Mouse (Mus musculus) lung, embryonic 14.5 days (tissue): Measurements from ENCODE around the gene Tex264. TPM values are rescaled to one million over a fixed set of nuclear protein-coding genes. Genes with fewer than 3 reads are reported as not detected.
A peak's percentile ranks its signal among the peaks of the same experiment; 100 is the strongest.

Experiments
- ATAC-seq: fragments of 200-750 bp; cut with Nextera tagmentation; 2 replicates; pipeline ENCODE4 v1.8.0; 2017; ENCODE audit warnings: mild to moderate bottlenecking, moderate TSS enrichment, moderate library complexity; ENCODE audit not compliant: insufficient read depth
- DNase-seq: peaks from one replicate; pipeline ENCODE4 v3.0.0-alpha.2; 2015
- H3K27ac ChIP-seq: fragments of 300-500 bp; sonication (generic); 2 replicates; pipeline ENCODE4 v1.5.1; 2014; ENCODE audit warnings: low read depth, mild to moderate bottlenecking, moderate library complexity
- H3K27me3 ChIP-seq: fragments of 300-500 bp; sonication (generic); 2 replicates; pipeline ENCODE4 v1.6.1; 2014; ENCODE audit warnings: low read length, control low read depth; ENCODE audit not compliant: insufficient read depth
- H3K36me3 ChIP-seq: fragments of 300-500 bp; sonication (generic); 2 replicates; pipeline ENCODE4 v1.6.1; 2014; ENCODE audit warnings: control low read depth; ENCODE audit not compliant: insufficient read depth
- H3K4me1 ChIP-seq: fragments of 300-500 bp; sonication (generic); 2 replicates; pipeline ENCODE4 v1.6.1; 2014; ENCODE audit warnings: antibody characterized with exemption, control low read depth; ENCODE audit not compliant: insufficient read depth
- H3K4me2 ChIP-seq: fragments of 300-500 bp; sonication (generic); 2 replicates; pipeline ENCODE4 v1.6.1; 2014; ENCODE audit warnings: mild to moderate bottlenecking
- H3K4me3 ChIP-seq: fragments of 300-500 bp; sonication (generic); 2 replicates; pipeline ENCODE4 v1.5.1; 2014; ENCODE audit warnings: low read depth, low read length
- H3K9ac ChIP-seq: fragments of 300-500 bp; sonication (generic); 2 replicates; pipeline ENCODE4 v1.6.1; 2014
- H3K9me3 ChIP-seq: fragments of 300-500 bp; sonication (generic); 2 replicates; pipeline ENCODE4 v1.6.1; 2016; ENCODE audit warnings: low read depth, low read length, control low read depth
- CTCF ChIP-seq: IDR thresholded peaks from 2 replicates; pipeline ENCODE4 v1.5.1; 2016; ENCODE audit warnings: antibody characterized with exemption, low read depth
- WGBS: fragments of 180-500 bp; shearing (Covaris S2); extraction: QIAGEN DNeasy Blood & Tissue Kit; methylation state at CpG from one replicate; pipeline ENCODE4 v1.1.7; 2014; 5-methylcytosine and 5-hydroxymethylcytosine counted together
- polyA plus RNA-seq: library from polyadenylated mRNA; unstranded; fragments of >200 nt; fragmentation: Nextera tagmentation; extraction: Ambion mirVana; gene quantifications from 2 replicates; pipeline ENCODE4 v1.2.1, GENCODE M21; 2014

Tex264 gene
- polyA plus RNA-seq, 1 experiment from 2014 or later: 47.8 TPM

- Histone ChIP-seq H3K36me3 (peaks cover 22% of the 10 kb centered on the region), H3K9ac (no peak overlapping the region), H3K4me1 (no peaks in the 10 kb centered on the region; the same call in 1 of the 2 replicates), H3K27ac (no peak overlapping the region), H3K4me2 (no peak overlapping the region), H3K9me3 (no peaks in the 10 kb centered on the region), H3K27me3 (no peaks in the 10 kb centered on the region), H3K4me3 (no peak overlapping the region)
- TF ChIP-seq CTCF: no peak
- no peak for DNase-seq
- WGBS: 88% methylated on average over 9 of the region's 9 CpGs
- no peak for ATAC-seq
Observed at GRCm38 (mm10) chr9:106681026-106681425, 4.7 kb downstream of the Tex264 start.

- no peaks in the 10 kb centered on the region for H3K4me1 ChIP-seq
- no peak for DNase-seq
Observed at GRCm38 (mm10) chr9:106678242-106678641, 7.5 kb downstream of the Tex264 start.

GRCm38 (mm10) chr9:106677702-106678101, 8.0 kb downstream of the Tex264 start:
- DNase-seq: no peak
- Histone ChIP-seq H3K4me3 (no peak overlapping the region), H3K27ac (no peak overlapping the region), H3K36me3 (peaks cover 33% of the 10 kb centered on the region), H3K4me2 (no peak overlapping the region), H3K9me3 (no peaks in the 10 kb centered on the region), H3K27me3 (no peaks in the 10 kb centered on the region), H3K4me1 (no peaks in the 10 kb centered on the region), H3K9ac (no peak overlapping the region)
- no peak for ATAC-seq
- TF ChIP-seq CTCF: no peak
- WGBS: 79% methylated on average over 5 of the region's 5 CpGs

More at GRCm38 (mm10) chr9:106678242-106678641, 7.5 kb downstream of the Tex264 start:
- Histone ChIP-seq H3K27ac (no peak overlapping the region), H3K4me3 (no peak overlapping the region), H3K4me2 (no peak overlapping the region), H3K36me3 (peaks cover 30% of the 10 kb centered on the region), H3K9ac (no peak overlapping the region), H3K27me3 (no peaks in the 10 kb centered on the region), H3K9me3 (no peaks in the 10 kb centered on the region)
- no peak for TF ChIP-seq CTCF
- ATAC-seq: no peak
- 66% methylated on average over 4 of the region's 4 CpGs for WGBS

GRCm38 (mm10) chr9:106676571-106676970, 9.2 kb downstream of the Tex264 start:
- Histone ChIP-seq H3K27ac (no peak overlapping the region), H3K9me3 (no peaks in the 10 kb centered on the region), H3K9ac (no peak overlapping the region), H3K4me3 (no peak overlapping the region), H3K36me3 (peaks cover 33% of the 10 kb centered on the region), H3K4me1 (no peaks in the 10 kb centered on the region), H3K27me3 (no peaks in the 10 kb centered on the region), H3K4me2 (no peak overlapping the region)
- no peak for ATAC-seq
- no peak for DNase-seq
- 76% methylated on average over 4 of the region's 4 CpGs for WGBS
- no peak for TF ChIP-seq CTCF

- H3K27me3 ChIP-seq: no peaks in the 10 kb centered on the region
- peak; percentile 13; the same call in 1 of the 2 replicates for ATAC-seq
- H3K4me2 ChIP-seq: no peak overlapping the region
- 69% methylated on average over 9 of the region's 9 CpGs for WGBS
- H3K9me3 ChIP-seq: no peaks in the 10 kb centered on the region
- TF ChIP-seq CTCF: no peak
- no peak overlapping the region for H3K4me3 ChIP-seq
- H3K9ac ChIP-seq: no peak overlapping the region
- no peak for DNase-seq
- H3K27ac ChIP-seq: no peak overlapping the region
- no peaks in the 10 kb centered on the region for H3K4me1 ChIP-seq
- H3K36me3 ChIP-seq: peaks cover 38% of the 10 kb centered on the region
Observed at GRCm38 (mm10) chr9:106675965-106676364, 9.8 kb downstream of the Tex264 start.

GRCm38 (mm10) chr9:106675480-106675879, 10.2 kb downstream of the Tex264 start:
- Histone ChIP-seq H3K27me3 (no peaks in the 10 kb centered on the region), H3K9me3 (no peaks in the 10 kb centered on the region), H3K9ac (no peak overlapping the region), H3K27ac (no peak overlapping the region), H3K4me1 (no peaks in the 10 kb centered on the region), H3K36me3 (peaks cover 33% of the 10 kb centered on the region), H3K4me3 (no peak overlapping the region), H3K4me2 (no peak overlapping the region)
- DNase-seq (peak; percentile 92), ATAC-seq (peak; percentile 68; the same call in 1 of the 2 replicates)
- TF ChIP-seq CTCF: peak; percentile 97
- 0% methylated on average over 1 of the region's 1 CpGs for WGBS

GRCm38 (mm10) chr9:106673860-106674259, 11.9 kb downstream of the Tex264 start:
- Histone ChIP-seq H3K4me3 (no peak overlapping the region), H3K4me1 (no peaks in the 10 kb centered on the region), H3K27me3 (no peaks in the 10 kb centered on the region), H3K9ac (no peak overlapping the region), H3K4me2 (no peak overlapping the region), H3K27ac (no peak overlapping the region), H3K36me3 (peaks cover 28% of the 10 kb centered on the region; the same call in 1 of the 2 replicates), H3K9me3 (no peaks in the 10 kb centered on the region)
- DNase-seq: no peak
- 87% methylated on average over 2 of the region's 2 CpGs for WGBS
- ATAC-seq: no peak
- TF ChIP-seq CTCF: no peak

GRCm38 (mm10) chr9:106664856-106665255, 20.9 kb downstream of the Tex264 start:
- H3K4me2 ChIP-seq: no peak overlapping the region
- WGBS: 81% methylated on average over 6 of the region's 6 CpGs
- H3K27me3 ChIP-seq: no peaks in the 10 kb centered on the region
- no peak overlapping the region for H3K4me3 ChIP-seq
- TF ChIP-seq CTCF: no peak
- no peak overlapping the region for H3K9ac ChIP-seq
- DNase-seq (no peak), ATAC-seq (no peak)
- H3K4me1 ChIP-seq: no peaks in the 10 kb centered on the region
- H3K36me3 ChIP-seq: peaks cover 61% of the 10 kb centered on the region; the same call in 1 of the 2 replicates
- no peaks in the 10 kb centered on the region for H3K9me3 ChIP-seq
- no peak overlapping the region for H3K27ac ChIP-seq
